Mouse (Mus musculus): ENCODE measurements at regions not wholly inside any gene's neighbourhood (a gene's known extent, or its start where the extent isn't known, plus 50 kb on each side); places are given as distances from the start of the nearest gene placed in this dataset.

- no peak for DNase-seq
- intact Hi-C loops (cut with DNase I): loop anchor here (10.0 kb wide), 1 partner anchor 891 kb away; no protein-coding TSS in a partner anchor
Measured at GRCm38 (mm10) chr13:117334125-117334524, 113.2 kb upstream of the Gm17509 start.

- DNase-seq: no peak
- intact Hi-C loops (cut with DNase I): loop anchor here (10.0 kb wide), 1 partner anchor 890 kb away; no protein-coding TSS in a partner anchor
Measured at GRCm38 (mm10) chr13:117334539-117334938, 113.7 kb upstream of the Gm17509 start.

- intact Hi-C loops (cut with DNase I): no loop called here
- no peak for DNase-seq
Measured at GRCm38 (mm10) chr13:117381086-117381595, 160.3 kb upstream of the Gm17509 start.

GRCm38 (mm10) chr13:117383480-117384137 lies 162.7 kb upstream of the Gm17509 start:
- DNase-seq: no peak
- intact Hi-C loops (cut with DNase I): no loop called here

GRCm38 (mm10) chr13:117390287-117390686 lies 169.4 kb upstream of the Gm17509 start:
- intact Hi-C loops (cut with DNase I): no loop called here
- DNase-seq: no peak

- intact Hi-C loops (cut with DNase I): no loop called here
- DNase-seq: no peak
Measured at GRCm38 (mm10) chr13:117393488-117393887, 172.6 kb upstream of the Gm17509 start.

- intact Hi-C loops (cut with DNase I): no loop called here
- DNase-seq: no peak
Measured at GRCm38 (mm10) chr13:117401245-117401644, 180.4 kb upstream of the Gm17509 start.

GRCm38 (mm10) chr13:117409940-117410339 lies 189.1 kb upstream of the Gm17509 start:
- intact Hi-C loops (cut with DNase I): no loop called here
- no peak for DNase-seq

GRCm38 (mm10) chr13:117413616-117414015 lies 188.5 kb upstream of the Hcn1 start:
- intact Hi-C loops (cut with DNase I): no loop called here
- no peak for DNase-seq

- DNase-seq: no peak
- intact Hi-C loops (cut with DNase I): no loop called here
Measured at GRCm38 (mm10) chr13:117423558-117423957, 178.6 kb upstream of the Hcn1 start.

GRCm38 (mm10) chr13:117425015-117425414 lies 177.1 kb upstream of the Hcn1 start:
- no peak for DNase-seq
- intact Hi-C loops (cut with DNase I): no loop called here

- DNase-seq: no peak
- intact Hi-C loops (cut with DNase I): no loop called here
Measured at GRCm38 (mm10) chr13:117467407-117467806, 134.7 kb upstream of the Hcn1 start.

GRCm38 (mm10) chr13:117472726-117473125 lies 129.4 kb upstream of the Hcn1 start:
- intact Hi-C loops (cut with DNase I): no loop called here
- DNase-seq: no peak

- intact Hi-C loops (cut with DNase I): no loop called here
- DNase-seq: no peak
Measured at GRCm38 (mm10) chr13:117482624-117483023, 119.5 kb upstream of the Hcn1 start.

- no peak for DNase-seq
- intact Hi-C loops (cut with DNase I): no loop called here
Measured at GRCm38 (mm10) chr13:117508746-117509145, 93.4 kb upstream of the Hcn1 start.

- peak; percentile 19 to 32 for DNase-seq
- intact Hi-C loops (cut with DNase I): loop anchor here (10.0 kb wide), 1 partner anchor 805 kb away; no protein-coding TSS in a partner anchor
Measured at GRCm38 (mm10) chr13:117550108-117550507, 52.0 kb upstream of the Hcn1 start.
